Mouse (Mus musculus) B cell, adult 2 months (primary cell): ENCODE results near the gene Mab21l1.

Experiments
- DNase-seq, 2 experiments: peaks; one replicate each; pipeline ENCODE4 v3.0.0; 2022

Gene Mab21l1

DNA sequence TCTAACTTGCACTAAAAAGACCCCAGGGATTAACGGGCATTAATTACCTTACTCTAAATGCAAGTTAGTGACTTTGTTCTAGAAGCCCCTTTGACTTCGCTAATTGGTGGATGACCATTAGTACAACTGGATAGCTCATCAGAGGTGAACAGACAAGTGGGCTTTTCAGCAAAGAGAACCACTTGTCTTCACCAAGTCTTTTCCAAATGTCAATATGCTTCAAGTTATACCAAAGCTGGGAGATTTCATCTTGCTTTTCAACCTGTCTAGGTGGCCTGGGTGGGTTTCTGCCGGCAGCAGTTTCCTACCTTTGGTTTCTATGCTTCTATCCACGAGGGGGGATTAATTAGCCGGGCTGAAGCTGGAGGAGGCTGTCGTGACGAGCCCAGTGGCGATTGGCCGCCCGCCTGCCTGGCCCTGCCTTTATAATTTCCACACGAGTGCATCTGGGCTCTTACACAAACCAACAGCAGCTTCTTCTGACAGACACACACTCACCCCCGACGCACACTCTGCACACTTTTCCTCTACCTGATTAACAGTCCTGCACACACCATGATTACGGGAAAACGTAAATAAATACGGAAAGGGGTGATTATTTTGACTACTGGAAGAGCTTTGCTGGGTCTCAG lies at the start of gene Mab21l1:
TSS of gene Mab21l1 (plus strand) at position 455 of the 632 bp plus-strand sequence.
- no peak for DNase-seq

DNA sequence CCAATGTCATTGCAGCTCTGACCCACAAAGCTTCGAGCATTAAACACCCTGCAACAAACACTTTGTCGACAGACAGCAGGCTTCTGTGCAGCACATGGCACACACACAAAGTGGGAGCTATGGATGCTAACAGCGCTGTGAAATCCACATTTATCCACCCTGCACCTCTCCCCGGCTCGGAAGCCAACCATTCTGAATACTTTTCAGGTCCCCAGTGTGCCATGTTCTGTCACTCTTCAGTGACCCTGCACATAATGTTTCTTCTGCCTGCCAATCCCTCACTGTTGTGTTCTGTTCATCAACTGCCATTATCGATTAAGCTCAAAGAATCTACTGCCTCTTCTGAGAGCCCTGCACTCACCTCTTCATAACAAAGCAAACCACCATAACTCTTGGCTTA lies 48.6 kb upstream of the Mab21l1 start:
- no peak for DNase-seq

- no peak for DNase-seq
Measured at GRCm38 (mm10) chr3:55741428-55741827, 40.9 kb upstream of the Mab21l1 start.

- no peak for DNase-seq
Measured at GRCm38 (mm10) chr3:55742218-55742617, 40.1 kb upstream of the Mab21l1 start.

DNA sequence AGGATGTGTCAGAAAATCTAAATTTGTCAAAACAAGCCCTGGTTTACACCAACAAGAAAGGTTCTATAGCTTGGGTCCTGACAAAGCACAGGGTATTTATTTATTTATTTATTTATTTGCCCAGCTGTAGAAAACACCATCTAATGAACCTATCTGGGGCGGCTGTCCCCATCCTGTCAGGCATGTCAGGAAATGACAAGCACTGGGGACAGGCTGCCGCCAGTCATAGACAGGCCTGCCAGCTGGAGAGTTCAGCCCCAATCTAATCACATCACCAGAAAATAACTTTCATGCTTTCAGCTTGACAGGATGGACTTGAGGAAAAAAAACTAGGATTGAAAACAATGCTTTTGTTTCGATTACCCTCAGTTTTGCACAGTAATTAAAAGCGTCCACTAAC lies 39.7 kb upstream of the Mab21l1 start:
- DNase-seq, result no peak

DNA sequence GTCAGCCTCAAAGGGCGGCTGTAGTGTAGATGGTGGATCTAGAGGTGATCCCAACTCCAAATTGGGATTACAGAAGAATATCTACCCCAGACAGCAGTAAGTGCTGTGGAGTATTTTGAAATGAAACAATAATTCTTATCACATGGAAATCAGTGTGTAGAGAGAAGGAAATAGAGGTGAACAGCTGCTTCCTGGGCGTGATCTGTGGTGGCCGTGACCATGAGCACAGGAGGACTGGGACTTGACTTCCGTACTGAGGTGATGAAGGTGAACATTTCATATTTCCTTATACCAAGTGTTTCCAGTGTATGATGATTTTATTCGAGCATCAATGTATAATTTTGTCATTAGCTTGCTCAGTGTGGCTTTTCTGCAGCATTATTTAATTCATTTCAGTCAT lies 38.4 kb upstream of the Mab21l1 start:
- DNase-seq, result no peak

DNA sequence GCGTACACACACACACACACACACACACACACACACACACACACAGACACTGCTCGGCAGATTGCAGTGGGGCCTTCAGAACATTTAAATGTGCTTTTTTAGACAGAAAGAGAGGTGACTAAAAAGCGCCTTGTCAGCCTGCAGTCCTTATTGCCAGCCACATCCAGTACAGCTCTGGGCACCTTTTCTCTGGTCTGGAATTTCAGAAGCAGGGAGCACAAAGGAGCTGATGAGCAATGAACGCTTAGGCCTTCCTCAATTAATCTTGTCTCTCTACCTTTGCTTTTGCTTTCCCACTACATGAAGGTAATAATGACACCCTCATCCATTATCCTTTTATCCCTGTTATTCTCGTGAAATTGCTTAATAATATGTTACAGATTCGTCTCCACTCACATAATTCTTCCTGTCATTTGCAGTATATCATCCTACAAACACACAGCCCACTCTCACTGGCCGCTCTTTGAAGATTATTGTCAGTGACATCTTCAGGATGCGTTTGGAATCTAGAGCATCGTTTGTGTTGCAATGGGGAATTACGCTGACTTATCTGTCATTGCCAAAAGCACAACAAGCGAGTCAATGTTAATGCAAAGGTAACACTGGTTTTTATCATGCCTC lies 31.8 kb upstream of the Mab21l1 start:
- no peak for DNase-seq

GRCm38 (mm10) chr3:55751363-55751762 lies 30.9 kb upstream of the Mab21l1 start:
- no peak for DNase-seq

DNA sequence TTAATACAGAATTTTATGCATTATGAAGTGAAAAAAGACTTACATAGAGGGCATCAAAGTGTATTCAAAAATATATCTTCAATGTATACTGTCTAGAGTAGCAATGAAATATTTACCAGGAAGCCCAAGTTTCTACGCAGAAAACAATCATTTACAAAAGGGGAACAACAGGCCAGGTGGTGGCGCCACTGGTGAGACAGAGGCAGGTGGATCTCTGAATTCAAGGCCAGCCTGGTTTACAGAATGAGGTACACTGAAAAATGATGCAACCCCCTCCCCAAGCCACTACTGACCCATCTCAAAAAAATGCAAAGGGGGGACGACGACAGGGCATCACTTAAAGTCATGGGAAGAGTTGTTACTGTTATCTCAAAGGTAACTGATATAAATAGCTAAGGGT lies 29.8 kb upstream of the Mab21l1 start:
- no peak for DNase-seq

GRCm38 (mm10) chr3:55753872-55754271 lies 28.4 kb upstream of the Mab21l1 start:
- no peak for DNase-seq

GRCm38 (mm10) chr3:55754981-55755608 lies 27.2 kb upstream of the Mab21l1 start:
- no peak for DNase-seq

DNA sequence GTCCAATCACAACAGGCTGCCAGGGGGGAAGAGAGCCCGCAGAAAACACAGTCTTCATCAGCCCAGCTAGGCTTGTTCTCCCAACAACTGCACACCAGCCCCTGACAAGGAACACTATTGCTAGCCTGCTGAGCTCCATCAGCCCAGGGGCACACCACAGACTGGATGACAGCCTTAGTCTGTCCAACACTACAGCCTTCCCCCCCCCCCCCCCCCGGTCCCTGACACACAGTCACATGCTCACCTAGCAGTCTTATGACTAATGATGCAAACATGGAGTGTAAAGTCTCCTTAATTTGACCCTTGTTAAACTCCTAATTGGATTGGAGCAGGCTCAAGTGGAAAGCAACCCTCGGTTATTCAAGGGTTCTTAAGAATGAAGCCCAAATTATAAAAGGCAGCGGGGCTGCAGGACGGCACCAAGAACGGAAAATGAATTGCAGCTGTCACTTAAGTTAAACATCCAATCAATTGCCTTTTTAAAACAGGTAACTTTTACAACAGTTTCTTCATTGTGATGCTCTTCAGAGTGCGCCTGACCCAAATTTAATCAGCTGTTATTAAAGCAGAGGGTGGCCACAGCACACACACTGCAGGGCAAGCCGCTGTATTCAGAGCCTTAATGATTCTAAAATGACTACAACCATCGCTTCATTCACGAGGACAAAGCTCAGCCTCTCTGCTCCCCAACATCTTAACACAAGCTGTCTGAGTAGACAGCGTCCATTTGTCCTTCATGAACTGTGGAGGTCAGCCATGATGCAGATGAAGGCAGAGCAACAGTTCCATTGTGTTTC lies 26.3 kb upstream of the Mab21l1 start:
- DNase-seq, result no peak

DNA sequence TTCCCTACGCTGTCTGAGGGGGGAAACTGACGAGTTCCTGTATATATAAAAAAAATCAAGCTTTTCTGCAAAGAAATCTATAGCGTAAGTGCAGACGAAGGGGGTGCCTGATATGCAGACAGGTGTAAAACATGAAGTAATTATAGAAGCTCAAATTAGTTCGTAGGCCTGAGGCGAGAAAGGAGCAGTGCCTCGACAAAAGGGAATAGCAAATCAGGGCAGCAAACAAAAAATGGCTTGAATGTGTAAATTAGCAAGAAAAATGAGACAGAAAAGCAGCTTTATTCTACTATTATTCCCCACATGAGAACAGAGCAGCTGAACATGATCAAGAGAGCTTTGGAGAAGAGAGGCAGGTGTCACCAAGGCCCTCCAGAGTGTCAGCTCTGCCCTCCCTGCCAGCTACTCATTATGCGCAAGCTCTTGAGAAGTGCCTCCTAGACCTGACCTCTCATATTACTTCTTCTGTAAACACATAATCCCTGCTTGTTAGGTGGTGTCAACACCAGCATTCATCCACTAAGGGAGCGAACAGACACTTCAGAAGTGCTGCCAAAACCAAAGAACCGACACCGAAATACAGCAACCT lies 25.6 kb upstream of the Mab21l1 start:
- no peak for DNase-seq

GRCm38 (mm10) chr3:55758297-55758696 lies 24.0 kb upstream of the Mab21l1 start:
- no peak for DNase-seq

DNA sequence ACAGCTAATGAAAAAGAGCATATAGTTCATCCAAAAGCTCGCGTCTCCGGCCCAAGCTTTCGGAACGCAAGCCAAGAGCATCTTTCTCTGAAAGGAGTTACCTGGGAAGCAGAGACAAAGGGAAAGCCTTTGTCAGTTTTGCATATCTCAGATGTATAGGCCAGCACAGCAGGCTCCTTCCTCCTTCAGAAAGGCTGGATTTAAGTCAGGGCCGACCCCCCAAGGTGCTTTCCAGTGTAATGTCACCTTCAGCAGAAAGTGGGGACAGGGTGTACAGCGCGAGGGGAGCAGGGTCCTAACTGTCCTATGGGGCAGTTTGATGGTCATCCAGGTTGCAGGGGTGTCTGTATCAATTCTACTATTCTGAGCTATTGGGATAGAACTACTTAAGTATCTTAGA lies 18.7 kb upstream of the Mab21l1 start:
- DNase-seq, result no peak

DNA sequence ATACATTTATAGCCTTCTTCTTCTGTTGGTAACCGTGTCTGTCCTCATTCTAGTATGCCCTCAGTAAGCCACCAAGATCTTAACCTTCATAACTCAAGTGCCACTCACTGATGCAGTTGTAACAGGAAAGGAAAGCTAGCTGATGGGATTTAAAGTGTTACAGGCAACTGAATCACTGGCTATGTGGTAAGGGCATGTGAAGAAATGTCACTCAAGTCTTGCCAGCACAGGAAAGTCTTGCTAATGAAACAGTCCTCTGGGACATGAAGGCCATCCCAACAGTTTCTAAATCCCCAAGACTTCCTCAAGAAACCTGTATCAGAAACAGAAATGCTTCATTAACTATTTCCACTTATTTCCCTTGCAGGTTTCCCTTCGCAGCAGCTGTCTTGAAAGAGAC lies 13.7 kb upstream of the Mab21l1 start:
- no peak for DNase-seq

DNA sequence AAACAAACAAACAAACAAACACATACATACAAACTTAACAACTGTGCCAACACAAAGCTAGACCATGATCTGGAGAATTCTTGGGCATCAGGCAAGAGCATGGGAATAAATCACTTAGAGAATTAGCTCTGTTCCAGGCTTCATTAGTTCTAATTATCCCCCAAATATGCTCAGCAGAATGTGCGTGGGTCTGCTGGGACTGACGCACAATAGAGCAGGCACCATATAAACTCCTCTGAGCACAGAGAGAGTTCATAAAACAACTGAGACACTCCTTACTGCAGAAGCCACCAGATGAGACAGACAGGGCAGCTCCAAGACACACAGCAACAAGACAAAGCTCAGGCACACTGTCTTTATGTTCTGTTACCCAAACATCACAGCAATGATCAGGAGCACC lies 13.0 kb upstream of the Mab21l1 start:
- no peak for DNase-seq

GRCm38 (mm10) chr3:55774203-55774602 lies 8.1 kb upstream of the Mab21l1 start:
- DNase-seq, result no peak

- no peak for DNase-seq
Measured at GRCm38 (mm10) chr3:55775245-55775644, 7.1 kb upstream of the Mab21l1 start.

DNA sequence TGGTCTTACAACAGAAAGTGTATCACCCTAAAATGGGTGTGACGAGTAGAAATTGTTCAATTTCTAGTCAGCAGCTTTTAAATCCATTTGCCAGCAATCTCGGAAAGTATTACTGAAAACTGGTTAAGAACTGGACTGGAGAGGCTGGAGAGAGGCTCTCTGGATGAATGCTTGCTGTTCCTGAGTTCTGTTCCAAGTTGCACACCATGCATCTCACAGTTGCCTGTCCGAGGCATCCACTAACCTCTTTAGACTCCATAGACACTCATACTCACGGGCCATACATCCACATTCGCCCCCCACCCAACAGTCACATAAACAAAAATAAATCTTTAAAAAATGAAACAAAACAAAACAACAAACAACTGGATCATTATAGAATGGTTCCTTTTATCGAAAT lies 6.6 kb upstream of the Mab21l1 start:
- no peak for DNase-seq

DNA sequence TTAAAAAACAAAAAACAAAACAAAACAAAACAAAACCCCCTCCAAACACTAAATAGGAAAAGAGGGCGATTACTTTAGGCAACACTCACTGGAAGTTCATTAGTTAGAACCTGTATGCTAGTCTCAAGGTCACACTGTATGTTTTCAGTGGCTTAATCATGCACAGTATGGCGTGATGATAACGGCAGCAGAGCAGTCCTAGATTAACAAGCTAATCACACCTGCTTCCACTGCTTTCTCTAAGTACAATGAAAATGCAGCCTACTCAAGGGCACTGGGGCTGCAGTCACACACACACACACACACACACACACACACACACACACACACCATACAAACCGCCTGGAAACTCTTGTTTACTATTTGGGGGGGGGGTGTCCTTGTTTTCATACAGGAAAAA lies 4.8 kb upstream of the Mab21l1 start:
- no peak for DNase-seq

- no peak for DNase-seq
Measured at GRCm38 (mm10) chr3:55778764-55779730, 3.3 kb upstream of the Mab21l1 start.
